Mouse (Mus musculus): ENCODE results near the gene Fam184a.

GRCm38 (mm10) chr10:53613955-53614354 is 137.0 kb downstream of the Fam184a start:
- TF ChIP-seq POLR2A (IDR thresholded peaks at IDR 0.05; ENCODE audit: extremely low read depth, insufficient read depth, low read length) (no peak), CTCF (IDR thresholded peaks at IDR 0.05; ENCODE audit: low read depth, low read length) (no peak)

Data from liver, adult 2 months (tissue).